Mouse (Mus musculus): ENCODE measurements at regions not wholly inside any gene's neighbourhood (a gene's known extent, or its start where the extent isn't known, plus 50 kb on each side); places are given as distances from the start of the nearest gene placed in this dataset.
"Not testable (repeated sequence)": the region's sequence is repeated elsewhere in the genome, so short reads cannot be mapped to it uniquely, and the experiment has no call there.

- DNase-seq = peak; percentile 6
Measured at GRCm38 (mm10) chr10:34667203-34667602, 184.0 kb downstream of the Frk start.

DNA sequence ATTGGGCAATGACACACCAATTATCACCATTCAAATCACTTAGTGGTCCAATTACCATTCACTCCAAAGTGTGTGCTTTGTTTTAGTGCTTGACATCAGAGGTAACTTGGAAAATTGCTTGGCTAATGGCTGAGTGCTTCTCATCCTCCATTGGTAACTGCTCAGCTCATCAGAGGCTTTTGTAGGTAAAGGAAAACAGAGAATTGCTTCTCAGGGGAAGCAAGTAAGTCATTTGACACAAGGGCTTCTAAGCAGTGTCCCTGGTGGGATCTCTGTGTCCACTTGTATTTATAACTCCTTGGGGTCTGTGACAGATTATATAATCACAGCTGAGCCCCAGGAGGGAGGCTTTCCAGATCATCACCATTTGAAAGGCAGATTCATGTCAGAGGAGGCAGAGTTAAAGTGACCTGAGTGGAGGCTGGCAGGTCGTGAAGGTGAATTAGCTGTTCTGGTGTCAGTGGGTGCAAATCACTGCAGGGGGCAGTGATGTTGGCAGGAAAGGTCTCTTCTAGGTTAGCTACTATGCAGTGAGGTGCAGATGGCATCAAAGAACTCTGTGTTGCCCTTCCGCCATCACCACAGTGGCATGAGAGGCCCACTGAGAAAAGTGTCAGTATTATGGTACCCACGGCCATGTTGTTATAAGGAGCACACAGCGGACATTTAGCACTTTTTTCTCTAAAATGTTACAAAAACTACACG is 184.7 kb downstream of the Frk start:
- no peak for DNase-seq

DNA sequence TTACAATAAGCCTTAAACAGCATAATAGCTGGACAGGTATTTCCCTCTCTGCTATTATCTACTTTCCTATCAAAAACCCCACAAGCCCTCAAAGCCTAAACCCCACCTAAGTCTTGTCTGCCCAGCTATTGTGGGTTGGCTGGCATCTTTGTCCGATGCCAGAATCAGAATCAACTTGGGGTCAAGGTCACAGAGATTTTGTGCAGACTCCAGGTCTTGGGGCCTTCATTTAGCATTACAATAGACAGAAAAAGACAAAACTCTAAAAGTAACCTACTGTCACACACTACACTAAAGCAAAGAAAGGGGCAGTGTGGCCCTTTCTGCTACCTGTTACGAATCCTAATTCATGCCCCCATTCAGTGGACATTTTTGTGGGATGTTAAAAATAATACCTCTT is 188.6 kb downstream of the Frk start:
- DNase-seq = no peak

- not testable (repeated sequence) for DNase-seq
Measured at GRCm38 (mm10) chr10:34699414-34699813, 216.2 kb downstream of the Frk start.

DNA sequence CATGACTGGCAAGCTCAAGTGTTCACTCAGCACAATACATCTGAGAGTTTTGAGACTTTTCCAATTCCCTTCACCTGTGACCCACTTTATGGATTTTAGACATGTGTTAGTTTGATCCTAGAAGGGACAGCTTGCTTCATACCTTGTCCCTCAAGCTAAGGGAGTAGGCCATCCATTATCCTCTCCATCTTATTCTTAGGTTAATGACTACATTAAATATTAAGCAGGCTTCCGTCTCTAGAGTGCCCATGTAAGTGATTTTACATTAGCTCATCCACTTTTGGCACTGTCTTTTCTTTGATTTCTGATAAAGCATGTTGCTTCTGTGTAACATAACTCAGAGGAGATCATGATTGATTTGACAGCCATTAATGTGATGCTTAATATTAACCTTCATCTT is 218.8 kb downstream of the Frk start:
- no peak for DNase-seq

DNA sequence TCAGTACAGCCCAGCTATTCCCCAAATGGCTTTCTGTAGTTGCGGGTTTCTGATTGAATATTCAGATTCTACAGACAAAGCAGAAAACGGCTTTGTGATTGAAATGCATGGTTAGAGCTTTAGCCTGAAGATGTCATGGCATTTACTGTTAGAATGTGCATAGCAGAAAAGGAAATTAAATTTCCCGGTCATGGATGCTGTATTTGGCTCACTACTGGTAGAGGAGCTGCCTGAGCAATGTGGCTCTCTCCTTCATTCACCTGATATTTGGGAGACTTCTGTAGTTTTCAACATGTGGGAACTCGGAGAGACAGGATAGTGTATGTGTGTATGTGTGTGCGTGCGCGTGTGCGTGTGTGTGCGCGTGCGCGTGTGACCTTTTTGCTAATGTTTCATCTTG is 222.2 kb downstream of the Frk start:
- DNase-seq = no peak

- no peak for DNase-seq
Measured at GRCm38 (mm10) chr10:34731249-34731648, 248.1 kb downstream of the Frk start.

GRCm38 (mm10) chr10:34762426-34762825 is 279.2 kb downstream of the Frk start:
- no peak for DNase-seq

GRCm38 (mm10) chr10:34792099-34792498 is 308.9 kb downstream of the Frk start:
- no peak for DNase-seq

GRCm38 (mm10) chr10:34811131-34811530 is 327.9 kb downstream of the Frk start:
- no peak for DNase-seq

- no peak for DNase-seq
Measured at GRCm38 (mm10) chr10:34824121-34824520, 340.9 kb downstream of the Frk start.

DNA sequence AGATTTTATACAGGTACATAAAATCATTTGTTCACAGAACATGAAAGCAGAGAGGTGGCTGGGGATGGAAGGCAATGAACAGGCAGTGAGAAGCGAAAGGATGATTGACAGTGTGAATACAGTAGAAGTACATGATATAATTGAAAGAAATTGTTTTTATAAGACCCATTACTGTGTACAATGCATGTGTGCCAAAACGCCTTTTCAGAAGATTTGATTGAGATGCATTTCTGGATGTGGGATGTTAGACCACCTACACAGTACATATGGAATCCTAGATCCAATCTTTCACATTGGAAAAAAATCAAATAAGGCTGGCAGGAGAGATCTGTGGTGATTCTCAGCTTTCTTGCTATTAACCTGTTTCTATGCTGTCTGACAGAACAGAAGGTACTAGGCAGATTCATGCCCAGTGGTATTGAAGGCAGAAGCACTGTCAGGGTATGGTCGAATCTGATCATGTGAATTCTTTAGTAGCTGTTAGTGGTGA is 358.9 kb downstream of the Frk start:
- DNase-seq = no peak

- no peak for DNase-seq
Measured at GRCm38 (mm10) chr10:34856494-34857146, 373.4 kb downstream of the Frk start.

GRCm38 (mm10) chr10:34862693-34863092 is 379.5 kb downstream of the Frk start:
- DNase-seq = no peak

- no peak for DNase-seq
Measured at GRCm38 (mm10) chr10:34871888-34872287, 388.7 kb downstream of the Frk start.

GRCm38 (mm10) chr10:34878511-34878910 is 395.3 kb downstream of the Frk start:
- DNase-seq = no peak

DNA sequence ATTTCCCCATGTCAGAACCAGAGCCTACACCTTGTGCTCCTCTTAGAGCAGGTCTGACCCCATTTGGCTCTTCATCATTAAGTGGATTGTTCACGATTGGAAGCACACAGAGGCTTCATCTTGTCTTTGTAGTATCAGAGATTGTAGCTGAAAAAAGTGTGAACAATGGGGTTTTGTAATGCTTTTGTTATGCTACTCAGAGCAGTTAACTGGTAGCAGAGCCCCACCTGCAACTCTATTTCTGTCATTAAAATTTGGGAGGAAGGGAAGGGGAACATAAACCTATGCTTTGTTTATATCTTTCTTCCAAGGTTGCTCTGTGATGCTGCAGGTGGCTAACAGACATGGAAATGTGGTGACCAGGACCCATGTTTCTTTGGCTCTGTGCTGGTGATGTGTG is 404.4 kb downstream of the Frk start:
- no peak for DNase-seq

DNA sequence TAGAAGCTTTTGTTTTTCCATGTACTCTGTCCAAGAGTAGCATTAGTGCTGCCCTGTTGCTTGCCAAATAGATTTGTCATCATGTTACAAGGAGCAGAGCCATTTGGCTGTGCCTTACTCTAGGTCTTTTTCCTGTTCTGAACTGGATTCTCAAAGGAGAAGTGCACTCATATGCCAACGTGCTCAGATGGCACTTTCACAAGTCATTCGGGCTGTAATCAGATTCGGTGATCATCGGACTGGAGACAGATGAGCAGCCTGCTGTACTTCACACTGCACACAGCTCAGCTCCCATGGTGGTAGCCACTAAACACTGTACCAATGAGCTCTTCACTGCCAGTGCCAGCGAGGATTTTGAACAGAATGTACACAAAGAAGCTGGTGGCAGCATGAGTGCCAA is 421.1 kb downstream of the Frk start:
- DNase-seq = no peak

DNA sequence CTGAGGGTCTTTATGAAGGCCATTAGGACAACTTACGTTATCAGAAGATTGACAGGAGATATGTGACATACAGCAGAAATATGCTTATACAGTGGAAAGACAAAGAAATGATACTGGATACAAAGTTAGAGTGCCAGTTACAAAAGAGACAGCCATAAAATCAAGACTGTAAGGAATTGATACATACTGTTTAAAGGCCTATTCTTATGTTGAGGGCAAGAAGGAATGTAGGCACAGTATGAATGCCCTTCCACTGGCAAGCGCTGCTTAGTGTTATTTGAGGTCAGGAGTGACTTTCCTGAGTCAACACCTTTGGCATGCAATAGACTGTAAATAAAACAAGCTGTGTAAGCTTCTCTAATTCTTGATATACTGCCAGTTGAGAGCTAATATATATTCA is 421.5 kb downstream of the Frk start:
- no peak for DNase-seq

- DNase-seq = no peak
Measured at GRCm38 (mm10) chr10:34912153-34912723, 429.0 kb downstream of the Frk start.
